Mouse (Mus musculus): ENCODE measurements around the gene Rhot2.
"Not testable (repeated sequence)": the region's sequence is repeated elsewhere in the genome, so short reads cannot be mapped to it uniquely, and the experiment has no call there.

Rhot2 gene

GRCm38 (mm10) chr17:25827011-25827410 lies 17.6 kb downstream of the Rhot2 start:
- no peak for DNase-seq

- DNase-seq = no peak
Measured at GRCm38 (mm10) chr17:25825984-25826570, 18.6 kb downstream of the Rhot2 start.

GRCm38 (mm10) chr17:25825311-25825710 lies 19.3 kb downstream of the Rhot2 start:
- DNase-seq = no peak

DNA sequence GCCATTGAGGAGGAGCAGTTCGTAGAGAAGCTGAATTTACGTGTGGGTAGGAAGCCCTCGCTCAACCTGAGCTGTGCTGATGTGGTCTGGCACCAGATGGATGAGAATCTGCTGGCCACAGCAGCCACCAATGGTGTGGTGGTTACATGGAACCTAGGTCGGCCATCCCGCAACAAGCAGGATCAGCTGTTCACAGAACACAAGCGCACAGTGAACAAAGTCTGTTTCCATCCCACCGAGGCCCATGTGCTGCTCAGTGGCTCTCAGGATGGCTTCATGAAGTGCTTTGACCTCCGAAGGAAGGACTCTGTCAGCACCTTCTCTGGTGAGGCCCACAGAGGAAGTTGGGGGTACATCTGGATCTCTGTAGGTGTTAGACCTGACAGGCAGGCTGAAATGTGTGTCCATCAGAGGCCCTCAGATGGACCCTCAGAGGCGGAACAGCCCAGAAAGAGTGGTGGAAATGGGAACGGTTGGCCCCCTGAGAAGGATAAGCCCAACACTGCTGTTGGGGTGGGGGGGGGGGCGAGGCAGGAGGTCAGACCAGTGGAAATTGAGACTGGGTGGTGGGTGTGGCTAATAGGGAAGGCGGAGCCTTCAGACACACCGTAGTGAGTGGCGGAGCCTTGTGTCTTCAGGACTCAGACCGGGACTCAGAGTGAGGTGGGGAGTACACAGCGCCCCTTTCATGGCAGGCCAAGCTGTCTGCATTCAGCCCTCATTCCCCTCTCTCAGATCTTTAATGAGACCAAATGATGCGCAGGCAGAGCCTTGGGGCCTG lies 20.1 kb downstream of the Rhot2 start:
- no peak for DNase-seq

GRCm38 (mm10) chr17:25823452-25823851 lies 21.2 kb downstream of the Rhot2 start, which contains the start of gene Wdr24:
TSS of gene Wdr24 (plus strand) at chr17:25823627.
- peak; percentile 88 for DNase-seq

DNA sequence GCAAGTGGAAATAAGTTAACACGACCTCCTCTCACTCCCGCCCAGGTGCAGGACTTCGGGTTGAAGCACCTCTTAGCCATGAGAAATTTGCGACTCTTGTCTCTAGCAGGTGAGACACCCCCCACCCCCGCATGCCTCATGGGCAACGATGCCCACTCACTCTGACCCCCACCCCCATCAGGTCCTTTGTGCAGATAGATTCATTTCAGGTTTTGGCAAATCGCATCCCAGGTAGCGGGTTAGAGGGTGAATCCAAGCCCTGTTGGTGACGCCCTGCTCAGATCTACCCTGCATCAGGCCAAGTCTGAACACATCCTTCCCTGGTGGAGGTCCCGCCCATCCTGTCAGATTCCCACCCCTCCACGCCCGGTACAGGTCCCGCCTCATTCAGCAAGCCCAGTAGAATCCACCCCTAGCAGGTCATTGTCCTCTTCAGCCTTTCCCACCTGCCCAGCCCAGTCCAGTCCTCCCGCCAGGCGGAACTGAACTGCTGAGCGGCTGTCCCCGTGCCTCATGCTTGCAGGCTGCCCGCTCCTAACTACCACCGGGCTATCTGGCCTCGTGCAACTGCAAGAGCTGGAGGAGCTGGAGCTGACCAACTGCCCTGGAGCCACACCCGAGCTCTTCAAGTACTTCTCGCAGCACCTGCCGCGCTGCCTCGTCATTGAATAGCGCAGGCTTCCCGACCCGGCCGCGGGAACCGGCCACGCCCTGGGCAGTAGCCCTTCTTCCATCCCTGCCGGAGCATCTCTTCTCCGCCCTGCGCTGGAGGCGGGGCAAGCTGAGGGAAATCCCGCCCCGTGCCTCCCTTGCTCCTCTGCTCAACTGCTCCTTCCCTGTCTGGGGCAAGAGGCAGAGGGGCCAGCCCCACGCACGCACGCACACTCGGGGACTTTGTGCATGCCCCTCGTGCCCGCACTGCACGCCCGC lies 25.5 kb downstream of the Rhot2 start:
- DNase-seq = no peak

DNA sequence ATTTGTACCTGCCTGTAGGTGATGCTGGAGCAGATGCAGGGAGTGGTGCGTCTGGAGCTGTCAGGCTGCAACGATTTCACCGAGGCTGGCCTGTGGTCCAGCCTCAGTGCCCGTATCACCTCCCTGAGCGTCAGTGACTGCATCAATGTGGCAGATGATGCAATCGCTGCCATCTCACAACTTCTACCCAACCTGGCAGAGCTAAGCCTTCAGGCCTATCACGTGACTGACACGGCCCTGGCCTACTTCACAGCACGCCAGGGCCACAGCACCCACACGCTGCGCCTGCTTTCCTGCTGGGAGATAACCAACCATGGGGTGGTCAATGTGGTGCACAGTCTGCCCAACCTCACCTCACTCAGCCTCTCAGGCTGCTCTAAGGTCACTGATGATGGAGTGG lies 27.0 kb downstream of the Rhot2 start:
- DNase-seq = no peak

GRCm38 (mm10) chr17:25813471-25813870 lies 31.2 kb downstream of the Rhot2 start:
- DNase-seq = peak; percentile 68

GRCm38 (mm10) chr17:25810890-25811289 lies 33.8 kb downstream of the Rhot2 start:
- peak; percentile 63 for DNase-seq

GRCm38 (mm10) chr17:25809606-25810340 lies 34.9 kb downstream of the Rhot2 start:
- peak; percentile 86 for DNase-seq

GRCm38 (mm10) chr17:25808789-25809605 lies 35.7 kb downstream of the Rhot2 start, which contains the start of gene Fbxl16:
TSS of gene Fbxl16 (plus strand) at chr17:25809085.
- DNase-seq = peak; percentile 96

DNA sequence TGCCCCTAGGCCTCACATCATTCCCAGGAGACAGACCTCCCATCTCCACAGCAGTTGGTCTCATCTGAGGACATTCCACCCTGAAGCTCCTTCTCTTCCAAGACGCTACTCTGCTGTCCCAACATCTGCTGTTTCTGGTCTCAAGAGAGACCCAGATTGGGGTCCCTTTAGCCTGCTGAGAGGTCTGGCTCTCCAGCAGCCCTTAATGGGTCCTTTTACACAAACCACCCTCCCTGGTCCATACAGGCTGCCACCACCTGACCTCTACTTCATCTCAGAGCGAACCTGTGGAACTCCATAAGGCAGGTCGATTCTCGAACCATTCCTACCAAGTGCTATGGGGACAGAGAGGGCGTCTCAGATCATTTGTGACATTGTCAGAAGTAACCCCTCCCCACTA lies 36.6 kb downstream of the Rhot2 start:
- peak; percentile 65 for DNase-seq

- DNase-seq = not testable (repeated sequence)
Measured at GRCm38 (mm10) chr17:25807452-25807851, 37.2 kb downstream of the Rhot2 start.

DNA sequence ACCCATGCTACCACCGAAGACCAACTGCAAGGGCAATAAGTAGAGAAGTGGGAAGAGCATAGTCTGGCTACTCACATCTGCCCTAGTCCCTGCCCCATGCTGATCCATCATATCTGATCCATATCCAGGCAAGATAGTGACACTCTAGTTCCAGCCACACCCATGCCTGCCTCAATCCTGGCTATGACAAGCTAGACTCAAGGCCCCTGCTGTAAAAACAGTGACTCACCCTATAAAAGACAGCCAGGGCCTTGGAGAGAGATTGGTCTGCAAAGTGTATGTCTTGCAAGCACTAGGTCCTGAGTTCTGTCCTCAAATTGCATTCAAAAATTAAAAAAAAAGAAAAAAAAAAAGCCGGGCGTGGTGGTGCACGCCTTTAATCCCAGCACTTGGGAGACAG lies 38.1 kb downstream of the Rhot2 start:
- DNase-seq = no peak

- no peak for DNase-seq
Measured at GRCm38 (mm10) chr17:25802825-25803517, 41.7 kb downstream of the Rhot2 start.

- peak; percentile 86 for DNase-seq
Measured at GRCm38 (mm10) chr17:25801029-25801428, 43.6 kb downstream of the Rhot2 start.

GRCm38 (mm10) chr17:25796951-25797369 lies 47.7 kb downstream of the Rhot2 start, which contains the start of gene Metrn:
TSS of gene Metrn (minus strand) at chr17:25797136.
- DNase-seq = no peak

DNA sequence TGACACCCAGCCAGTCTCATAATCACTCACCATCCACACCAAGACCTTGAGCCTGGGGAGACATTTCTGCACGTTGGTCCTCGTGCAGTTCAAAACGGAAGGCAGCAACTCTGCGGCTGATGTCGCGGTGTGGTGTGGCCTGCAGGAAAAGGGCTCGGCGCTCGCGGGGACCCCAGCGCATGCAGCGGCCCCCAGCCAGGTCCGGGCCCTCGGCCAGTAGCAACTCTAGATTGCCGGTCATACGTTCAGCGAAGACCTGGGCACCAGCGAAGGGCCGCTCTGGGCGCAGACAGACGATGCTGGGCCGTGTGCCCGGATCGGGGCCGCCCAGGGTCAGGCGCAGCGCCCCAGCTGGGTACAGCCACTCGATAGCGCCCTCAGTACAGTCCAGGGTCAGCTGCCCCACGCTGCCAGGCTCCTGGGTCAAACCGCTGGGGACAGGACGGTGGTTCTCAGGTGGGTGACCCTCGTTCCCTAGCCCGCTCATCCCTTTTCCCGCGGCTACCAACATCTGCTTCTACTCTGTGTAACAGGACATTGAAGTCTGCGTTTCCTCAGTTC lies 48.4 kb downstream of the Rhot2 start:
- no peak for DNase-seq

DNA sequence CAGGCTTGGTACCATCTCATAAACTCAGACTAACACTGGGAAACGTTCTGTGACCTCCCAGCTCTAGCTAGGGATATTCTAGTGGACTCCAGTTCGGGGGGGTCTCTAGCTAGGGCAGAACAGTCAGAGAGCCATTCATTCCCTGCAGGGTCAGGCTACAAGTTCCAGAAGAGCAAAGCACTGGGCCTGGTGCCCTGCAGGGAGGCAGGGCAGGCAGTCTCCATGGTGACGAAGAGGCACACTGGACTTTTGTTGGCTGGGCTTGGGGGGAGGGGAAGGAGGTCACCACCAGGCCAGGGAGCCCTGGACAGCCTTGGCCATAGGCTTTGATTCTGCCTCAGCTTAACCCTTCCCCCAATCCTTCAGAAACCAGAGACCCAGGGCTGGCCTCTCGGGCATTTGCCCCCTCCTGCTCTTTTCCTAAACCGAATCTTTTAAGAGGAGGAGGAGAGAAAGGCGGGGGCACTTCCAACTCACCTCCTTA lies 49.0 kb downstream of the Rhot2 start, which contains the start of gene AC134908.4:
TSS of gene AC134908.4 (minus strand) at position 51 of the 484 bp plus-strand sequence.
- DNase-seq = no peak

- no peak for DNase-seq
Measured at GRCm38 (mm10) chr17:25794998-25795397, 49.7 kb downstream of the Rhot2 start.

All from cerebellum, adult 9-10 months (tissue).